Mouse (Mus musculus): ENCODE data around the gene Gm973. TPM values are rescaled to one million over a fixed set of nuclear protein-coding genes. Genes with fewer than 3 reads are reported as not detected.
A peak's percentile ranks its signal among the peaks of the same experiment; 100 is the strongest.

The Gm973 gene
- polyA plus RNA-seq, 1 experiment: 6.4 TPM

GRCm38 (mm10) chr1:59683926-59684818 is 168.1 kb downstream of the Gm973 start:
- no peak for TF ChIP-seq POLR2A (IDR thresholded peaks at IDR 0.05; ENCODE audit: borderline replicate concordance, extremely low read depth, insufficient read depth, insufficient read length, poor library complexity, severe bottlenecking)
- TF ChIP-seq CTCF (IDR thresholded peaks at IDR 0.05; ENCODE audit: borderline replicate concordance, extremely low read depth, insufficient read depth, insufficient read length): no peak
- DNase-seq (ENCODE audit: low read depth): no peak

- TF ChIP-seq POLR2A (IDR thresholded peaks at IDR 0.05; ENCODE audit: borderline replicate concordance, extremely low read depth, insufficient read depth, insufficient read length, poor library complexity, severe bottlenecking) (peak; percentile 71; the same call in 1 of the 2 replicates), CTCF (IDR thresholded peaks at IDR 0.05; ENCODE audit: borderline replicate concordance, extremely low read depth, insufficient read depth, insufficient read length) (no peak)
- peak; percentile 99 for DNase-seq (ENCODE audit: low read depth)
These were observed 169.0 kb downstream of the Gm973 start, which contains the start of gene Nop58 for GRCm38 (mm10) chr1:59684819-59685755. Nop58 (plus strand) TSS chr1:59684971.

Other genes with a start within 250 kb of the Gm973 start
- gene Fzd7, start 33.8 kb upstream of the Gm973 start, polyA plus RNA-seq (2012; rRNA removed): 8.3 and 10.7 TPM in 2 replicates
- gene Sumo1, start 154.6 kb downstream of the Gm973 start, polyA plus RNA-seq (2012; rRNA removed): 122 and 128 TPM in 2 replicates
- gene Nop58, start 168.7 kb downstream of the Gm973 start, polyA plus RNA-seq (2012; rRNA removed): 47.2 and 53.5 TPM in 2 replicates
- gene Bmpr2, start 247.1 kb downstream of the Gm973 start, polyA plus RNA-seq (2012; rRNA removed): 20.1 and 26.8 TPM in 2 replicates

All from brain, embryonic 14.5 days (tissue).